Mouse (Mus musculus): ENCODE measurements around the gene Ppm1m. TPM values are rescaled to one million over a fixed set of nuclear protein-coding genes. Genes with fewer than 3 reads are reported as not detected.

Gene Ppm1m
- 0.33 and 0.45 TPM in 2 replicates for polyA plus RNA-seq (2012)

- H3K4me3 ChIP-seq (replicated peaks) = peak within 1 kb of the TSS; percentile 71
- H3K36me3 ChIP-seq (ENCODE audit: control insufficient read depth) = peaks cover 13% of the 10 kb centered on the region
- TF ChIP-seq GATA1 (IDR thresholded peaks at IDR 0.05; ENCODE audit: low read length) (no peak), TAL1 (IDR thresholded peaks at IDR 0.05; ENCODE audit: low read length) (no peak)
- H3K4me1 ChIP-seq (ENCODE audit: control insufficient read depth) = peaks cover 55% of the 10 kb centered on the region
- no peaks in the 10 kb centered on the region for H3K9me3 ChIP-seq (ENCODE audit: control insufficient read depth, low read length)
- peaks cover 9% of the 10 kb centered on the region for H3K27me3 ChIP-seq (ENCODE audit: control insufficient read depth)
Measured at GRCm38 (mm10) chr9:106199535-106200272, at the start of gene Ppm1m. Ppm1m (minus strand) TSS chr9:106199746.

- TF ChIP-seq GATA1 (IDR thresholded peaks at IDR 0.05; ENCODE audit: low read length) (no peak), TAL1 (IDR thresholded peaks at IDR 0.05; ENCODE audit: low read length) (no peak)
- peaks cover 54% of the 10 kb centered on the region for H3K36me3 ChIP-seq (ENCODE audit: control insufficient read depth)
- no peaks in the 10 kb centered on the region for H3K27me3 ChIP-seq (ENCODE audit: control insufficient read depth)
- H3K9me3 ChIP-seq (ENCODE audit: control insufficient read depth, low read length) = no peaks in the 10 kb centered on the region
- no peak overlapping the region for H3K4me3 ChIP-seq (replicated peaks)
- peaks cover 17% of the 10 kb centered on the region for H3K4me1 ChIP-seq (ENCODE audit: control insufficient read depth)
Measured at GRCm38 (mm10) chr9:106242813-106243488, 43.4 kb upstream of the Ppm1m start.

GRCm38 (mm10) chr9:106241541-106242164, 42.1 kb upstream of the Ppm1m start:
- H3K27me3 ChIP-seq (ENCODE audit: control insufficient read depth) = no peaks in the 10 kb centered on the region
- H3K9me3 ChIP-seq (ENCODE audit: control insufficient read depth, low read length) = no peaks in the 10 kb centered on the region
- H3K36me3 ChIP-seq (ENCODE audit: control insufficient read depth) = peaks cover 66% of the 10 kb centered on the region
- TF ChIP-seq TAL1 (IDR thresholded peaks at IDR 0.05; ENCODE audit: low read length) = no peak
- TF ChIP-seq GATA1 (IDR thresholded peaks at IDR 0.05; ENCODE audit: low read length) = no peak
- peaks cover 4% of the 10 kb centered on the region for H3K4me1 ChIP-seq (ENCODE audit: control insufficient read depth)
- no peak overlapping the region for H3K4me3 ChIP-seq (replicated peaks)

GRCm38 (mm10) chr9:106237878-106238277, 38.3 kb upstream of the Ppm1m start:
- Histone ChIP-seq H3K9me3 (ENCODE audit: control insufficient read depth, low read length) (no peaks in the 10 kb centered on the region), H3K4me3 (replicated peaks) (no peak overlapping the region), H3K36me3 (ENCODE audit: control insufficient read depth) (peaks cover 88% of the 10 kb centered on the region), H3K4me1 (ENCODE audit: control insufficient read depth) (no peaks in the 10 kb centered on the region), H3K27me3 (ENCODE audit: control insufficient read depth) (no peaks in the 10 kb centered on the region)
- TF ChIP-seq TAL1 (IDR thresholded peaks at IDR 0.05; ENCODE audit: low read length) (no peak), GATA1 (IDR thresholded peaks at IDR 0.05; ENCODE audit: low read length) (no peak)

- H3K4me1 ChIP-seq (ENCODE audit: control insufficient read depth) = no peaks in the 10 kb centered on the region
- no peaks in the 10 kb centered on the region for H3K9me3 ChIP-seq (ENCODE audit: control insufficient read depth, low read length)
- H3K27me3 ChIP-seq (ENCODE audit: control insufficient read depth) = no peaks in the 10 kb centered on the region
- H3K36me3 ChIP-seq (ENCODE audit: control insufficient read depth) = peaks cover 85% of the 10 kb centered on the region
- TF ChIP-seq GATA1 (IDR thresholded peaks at IDR 0.05; ENCODE audit: low read length) = no peak
- no peak for TF ChIP-seq TAL1 (IDR thresholded peaks at IDR 0.05; ENCODE audit: low read length)
- no peak overlapping the region for H3K4me3 ChIP-seq (replicated peaks)
Measured at GRCm38 (mm10) chr9:106237401-106237800, 37.9 kb upstream of the Ppm1m start.

GRCm38 (mm10) chr9:106236818-106237211, 37.3 kb upstream of the Ppm1m start:
- Histone ChIP-seq H3K36me3 (ENCODE audit: control insufficient read depth) (peaks cover 79% of the 10 kb centered on the region), H3K9me3 (ENCODE audit: control insufficient read depth, low read length) (no peaks in the 10 kb centered on the region), H3K4me1 (ENCODE audit: control insufficient read depth) (no peaks in the 10 kb centered on the region), H3K27me3 (ENCODE audit: control insufficient read depth) (no peaks in the 10 kb centered on the region), H3K4me3 (replicated peaks) (no peak overlapping the region)
- TF ChIP-seq GATA1 (IDR thresholded peaks at IDR 0.05; ENCODE audit: low read length) (no peak), TAL1 (IDR thresholded peaks at IDR 0.05; ENCODE audit: low read length) (no peak)

GRCm38 (mm10) chr9:106236156-106236817, 36.7 kb upstream of the Ppm1m start:
- Histone ChIP-seq H3K9me3 (ENCODE audit: control insufficient read depth, low read length) (no peaks in the 10 kb centered on the region), H3K4me1 (ENCODE audit: control insufficient read depth) (no peaks in the 10 kb centered on the region), H3K36me3 (ENCODE audit: control insufficient read depth) (peaks cover 74% of the 10 kb centered on the region), H3K27me3 (ENCODE audit: control insufficient read depth) (no peaks in the 10 kb centered on the region), H3K4me3 (replicated peaks) (no peak overlapping the region)
- TF ChIP-seq GATA1 (IDR thresholded peaks at IDR 0.05; ENCODE audit: low read length) (no peak), TAL1 (IDR thresholded peaks at IDR 0.05; ENCODE audit: low read length) (no peak)

- no peaks in the 10 kb centered on the region for H3K4me1 ChIP-seq (ENCODE audit: control insufficient read depth)
- peaks cover 66% of the 10 kb centered on the region for H3K36me3 ChIP-seq (ENCODE audit: control insufficient read depth)
- no peaks in the 10 kb centered on the region for H3K27me3 ChIP-seq (ENCODE audit: control insufficient read depth)
- H3K4me3 ChIP-seq (replicated peaks) = no peak overlapping the region
- no peak for TF ChIP-seq TAL1 (IDR thresholded peaks at IDR 0.05; ENCODE audit: low read length)
- TF ChIP-seq GATA1 (IDR thresholded peaks at IDR 0.05; ENCODE audit: low read length) = no peak
- H3K9me3 ChIP-seq (ENCODE audit: control insufficient read depth, low read length) = no peaks in the 10 kb centered on the region
Measured at GRCm38 (mm10) chr9:106235194-106235830, 35.8 kb upstream of the Ppm1m start.
